In genomic region chrX:158615096-158615495, GRCm38 (mm10) we compare ENCODE assay signal across 26 mouse cellular contexts.
"Had no signal": no experiment of that assay in that cellular context is flagged by ENCODE, and none has a peak within 500 bp of the region (broad histone marks: within the 10 kb centered on the region; RNA-seq: fewer than 3 reads in every experiment).

No protein-coding gene starts in this region.

- ATAC-seq: hindbrain, postnatal 0 days; intestine, embryonic 16.5 days; liver, embryonic 12.5 days had no signal

- H3K4me3 ChIP-seq: heart, adult 2 months; heart, embryonic 13.5 days; heart, embryonic 15.5 days; hindbrain, embryonic 13.5 days; hindbrain, embryonic 15.5 days; kidney, embryonic 15.5 days; limb, embryonic 13.5 days; limb, embryonic 15.5 days; liver, embryonic 12.5 days had no signal

- H3K36me3 ChIP-seq: heart, embryonic 13.5 days; heart, embryonic 15.5 days; hindbrain, embryonic 13.5 days; hindbrain, embryonic 15.5 days; kidney, embryonic 15.5 days; limb, embryonic 13.5 days; limb, embryonic 15.5 days; liver, embryonic 12.5 days had no signal

- H3K9me3 ChIP-seq: heart, embryonic 13.5 days; heart, embryonic 15.5 days; hindbrain, embryonic 13.5 days; hindbrain, embryonic 15.5 days; kidney, embryonic 15.5 days; limb, embryonic 13.5 days; limb, embryonic 15.5 days; liver, embryonic 12.5 days had no signal

- H3K4me2 ChIP-seq: heart, embryonic 11.5 days; heart, embryonic 13.5 days; heart, embryonic 15.5 days; hindbrain, embryonic 13.5 days; hindbrain, embryonic 15.5 days; kidney, embryonic 15.5 days; limb, embryonic 13.5 days; limb, embryonic 15.5 days; liver, embryonic 12.5 days had no signal

- H3K27me3 ChIP-seq: liver, embryonic 12.5 days had no signal

- H3K4me1 ChIP-seq: heart, embryonic 13.5 days; heart, embryonic 15.5 days; hindbrain, embryonic 13.5 days; hindbrain, embryonic 15.5 days; kidney, embryonic 15.5 days; limb, embryonic 13.5 days; limb, embryonic 15.5 days; liver, embryonic 12.5 days had no signal

- H3K9ac ChIP-seq: heart, embryonic 13.5 days; heart, embryonic 15.5 days; hindbrain, embryonic 13.5 days; hindbrain, embryonic 15.5 days; kidney, embryonic 15.5 days; limb, embryonic 13.5 days; limb, embryonic 15.5 days; liver, embryonic 12.5 days; liver, embryonic 14.5 days had no signal

- H3K27ac ChIP-seq: heart, adult 2 months; heart, embryonic 13.5 days; heart, embryonic 15.5 days; hindbrain, embryonic 13.5 days; hindbrain, embryonic 15.5 days; hindbrain, postnatal 0 days; kidney, embryonic 15.5 days; kidney, postnatal 0 days; limb, embryonic 13.5 days; limb, embryonic 15.5 days; liver, embryonic 12.5 days; liver, embryonic 14.5 days had no signal

- DNase-seq: gastrocnemius, postnatal 14 days; gastrocnemius, postnatal 36 days; heart, adult 11 months; heart, adult 2 months; heart, postnatal 14 days; heart, postnatal 36 days; kidney, adult 11 months; kidney, adult 2 months; kidney, adult 9 months; kidney, postnatal 14 days; kidney, postnatal 36 days; layer of hippocampus, postnatal 36 days; left cerebral cortex, postnatal 4 days had no signal
